Mouse (Mus musculus) bone marrow, adult 2 months (tissue): ENCODE results near the gene Lrrc28. TPM values are rescaled to one million over a fixed set of nuclear protein-coding genes. Genes with fewer than 3 reads are reported as not detected.
A peak's percentile ranks its signal among the peaks of the same experiment; 100 is the strongest.

Source experiments
- H3K27ac ChIP-seq: fragments of 200-500 bp; 2 replicates; pipeline ENCODE4 v1.5.1; 2012; ENCODE audit warnings: low read depth, mild to moderate bottlenecking, control low read depth, inconsistent platforms, low read length; ENCODE audit not compliant: control insufficient read depth, poor library complexity, insufficient read depth
- H3K4me1 ChIP-seq: fragments of 200-500 bp; 2 replicates; pipeline ENCODE4 v1.6.1; 2011; ENCODE audit warnings: low read length; ENCODE audit not compliant: control insufficient read depth, insufficient read depth
- H3K4me3 ChIP-seq: fragments of 200-500 bp; replicated peaks from 2 replicates; pipeline ENCODE3; 2011; ENCODE audit warnings: mild to moderate bottlenecking, low read depth, low read length, control low read depth; ENCODE audit not compliant: control insufficient read depth
- CTCF ChIP-seq: fragments of 200-500 bp; IDR thresholded peaks from 2 replicates; pipeline ENCODE4 v1.5.1; 2011; ENCODE audit warnings: low read length, control low read depth; ENCODE audit not compliant: control insufficient read depth, insufficient read depth
- POLR2A ChIP-seq: fragments of 200-500 bp; IDR thresholded peaks from 2 replicates; pipeline ENCODE4 v1.6.1; 2011; ENCODE audit warnings: low read depth, mild to moderate bottlenecking, control low read depth, low read length, borderline replicate concordance; ENCODE audit not compliant: control insufficient read depth
- WGBS: fragments of 180-500 bp; shearing (Covaris S2); methylation state at CpG from one replicate; pipeline ENCODE4 v1.1.7; 2018; 5-methylcytosine and 5-hydroxymethylcytosine counted together
- polyA plus RNA-seq: library from polyadenylated mRNA; stranded (reverse); fragments of >200 nt; gene quantifications from 2 replicates; pipeline ENCODE4 v1.2.4, GENCODE M21; 2011; ENCODE audit warnings: low replicate concordance; ENCODE audit not compliant: missing spikeins, insufficient read depth, insufficient read length

Lrrc28 gene
- polyA plus RNA-seq, 1 experiment: 6.8 TPM

DNA sequence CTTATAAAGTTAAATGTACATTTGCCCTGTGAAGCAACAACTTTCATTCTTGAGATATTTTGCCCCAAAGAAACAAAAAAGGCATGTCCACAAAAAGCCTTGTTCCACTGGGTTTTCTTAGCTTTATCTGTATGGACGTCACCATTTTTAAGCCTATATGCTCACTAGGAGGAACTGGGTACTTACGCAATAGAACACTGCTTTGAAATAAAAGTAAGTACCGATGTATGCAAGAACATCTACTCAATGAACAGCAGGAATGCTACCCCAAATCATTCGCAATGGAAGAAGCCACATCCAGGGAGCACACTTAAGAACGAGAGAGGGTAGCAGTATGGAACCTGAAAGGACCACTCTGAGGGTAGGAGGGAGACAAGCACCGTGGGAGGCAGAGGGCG is 30.6 kb downstream of the Lrrc28 start:
- Histone ChIP-seq H3K4me3 (no peak overlapping the region), H3K4me1 (no peaks in the 10 kb centered on the region), H3K27ac (no peak overlapping the region)
- no peak for TF ChIP-seq CTCF
- no peak for TF ChIP-seq POLR2A
- WGBS: 67% methylated on average over 7 of the region's 7 CpGs

DNA sequence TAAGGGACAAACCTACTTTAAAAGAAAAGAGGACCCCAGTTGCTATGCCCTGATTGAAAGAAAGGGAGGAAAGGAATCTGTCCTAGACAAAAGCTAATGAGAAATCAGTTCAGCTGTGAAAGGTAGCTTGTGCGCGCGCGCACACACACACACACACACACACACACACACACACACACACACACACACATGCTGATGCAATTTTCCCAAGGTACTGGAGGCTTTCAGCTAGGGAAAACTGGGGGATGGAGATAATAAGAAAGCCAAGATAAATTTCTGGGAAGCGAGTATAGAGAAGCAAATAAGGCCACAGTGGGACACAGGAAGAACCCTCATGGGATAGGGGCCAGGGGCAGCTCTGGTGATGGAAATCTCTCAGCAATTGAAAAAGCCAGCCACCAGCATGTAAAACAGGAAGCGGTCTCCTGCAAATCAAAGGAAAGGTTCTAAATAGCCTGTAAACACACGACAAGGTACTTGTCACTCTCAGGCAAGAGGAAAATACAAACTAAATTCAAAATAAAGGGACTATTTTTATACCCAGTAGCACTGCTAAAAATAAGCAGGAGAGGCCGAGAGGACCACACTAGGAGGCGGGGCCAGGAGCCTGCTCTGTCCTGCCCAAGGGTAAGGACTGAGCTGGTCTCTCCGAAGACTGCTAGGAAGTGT is 31.1 kb downstream of the Lrrc28 start:
- TF ChIP-seq CTCF (no peak), POLR2A (no peak)
- Histone ChIP-seq H3K27ac (no peak overlapping the region), H3K4me1 (no peaks in the 10 kb centered on the region), H3K4me3 (no peak overlapping the region)
- WGBS: 73% methylated on average over 10 of the region's 10 CpGs

DNA sequence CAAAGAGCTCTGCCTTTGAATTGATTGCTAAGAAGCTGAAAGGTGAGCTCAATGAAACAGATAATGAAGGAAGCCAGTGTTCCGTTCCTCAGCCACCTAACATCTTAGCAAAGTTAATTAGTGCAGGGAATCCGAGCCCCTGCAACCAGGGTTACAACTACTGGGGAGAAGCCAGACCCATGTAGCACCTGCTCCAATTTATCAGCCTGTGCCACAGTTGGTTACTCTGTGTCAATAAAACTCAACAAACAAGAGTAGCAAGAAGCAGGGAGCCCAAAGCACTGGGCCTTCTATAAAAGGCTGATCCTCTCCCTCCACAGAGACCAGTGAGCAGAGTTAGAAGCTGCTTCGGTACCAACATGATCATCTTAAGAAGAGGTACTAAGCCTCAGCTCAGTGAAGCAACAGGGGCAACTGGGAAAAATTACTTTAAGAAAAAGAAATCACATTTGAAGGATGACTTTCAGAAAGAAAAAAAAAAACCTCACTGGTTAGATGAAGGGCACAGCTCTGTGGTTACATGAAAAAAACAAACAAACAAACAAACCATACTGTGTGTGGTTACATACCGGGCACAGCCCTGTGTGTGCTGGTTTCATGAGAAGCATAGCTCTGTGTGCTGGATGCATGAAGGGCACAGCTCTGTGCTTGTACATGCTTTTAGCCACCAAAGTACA is 36.6 kb downstream of the Lrrc28 start:
- H3K4me3 ChIP-seq: no peak overlapping the region
- H3K27ac ChIP-seq: no peak overlapping the region
- H3K4me1 ChIP-seq: no peaks in the 10 kb centered on the region; the same call in 1 of the 2 replicates
- TF ChIP-seq POLR2A: no peak
- TF ChIP-seq CTCF: no peak
- WGBS: 83% methylated on average over 4 of the region's 4 CpGs

DNA sequence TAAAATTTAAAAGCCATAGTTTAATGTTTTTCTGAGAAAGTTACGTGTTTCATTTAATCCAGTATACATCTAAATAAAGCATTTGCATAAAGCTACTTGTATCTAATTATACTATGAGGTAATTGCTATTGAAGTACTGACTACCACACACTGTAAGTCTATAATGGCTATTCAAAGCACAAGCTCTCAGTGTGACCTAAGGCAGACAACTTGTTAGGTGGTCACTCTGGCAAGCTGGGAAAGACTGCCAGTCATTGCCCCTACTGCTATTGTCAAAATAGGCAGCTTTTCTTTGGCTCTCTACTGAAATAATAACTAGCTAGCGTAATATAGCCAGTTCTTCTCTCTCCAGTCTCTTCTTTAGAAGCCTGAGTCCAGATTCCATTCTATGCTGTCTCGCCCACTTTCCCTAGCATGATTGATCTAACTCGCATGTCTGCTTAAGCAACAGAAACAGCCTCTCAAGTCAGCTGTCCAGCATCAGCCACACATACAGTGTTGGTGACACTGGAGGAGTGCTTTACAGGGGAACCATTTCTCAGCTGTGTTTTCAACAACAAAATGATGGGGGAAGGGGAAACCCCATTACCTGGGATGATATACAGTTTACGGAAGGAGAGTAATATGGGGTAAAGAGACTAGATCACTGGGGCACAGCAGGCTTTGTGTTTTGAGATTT is 37.3 kb downstream of the Lrrc28 start:
- H3K27ac ChIP-seq: no peak overlapping the region
- H3K4me3 ChIP-seq: no peak overlapping the region
- WGBS: 87% methylated on average over 5 of the region's 5 CpGs
- no peaks in the 10 kb centered on the region; the same call in 1 of the 2 replicates for H3K4me1 ChIP-seq
- TF ChIP-seq CTCF (no peak), POLR2A (no peak)

DNA sequence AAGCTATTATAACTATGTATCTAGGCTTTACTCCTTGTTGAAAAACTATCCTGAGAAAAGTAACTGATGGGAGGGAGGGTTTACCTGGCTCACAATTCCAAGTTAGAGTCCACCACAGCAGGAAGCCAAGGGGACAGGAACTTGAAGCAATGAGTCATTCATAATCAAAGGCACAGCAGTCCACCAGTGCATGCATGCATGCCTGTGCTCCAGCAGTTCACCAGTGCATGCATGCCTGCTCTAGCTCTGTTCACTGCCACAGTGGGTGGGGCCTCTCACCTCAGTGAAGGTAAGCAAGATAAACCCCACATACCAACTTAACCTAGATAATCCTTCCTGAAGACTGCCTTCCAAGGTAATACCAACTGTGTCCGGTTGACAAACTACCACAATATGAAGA is 38.8 kb downstream of the Lrrc28 start:
- TF ChIP-seq CTCF (no peak), POLR2A (no peak)
- WGBS: 78% methylated on average over 1 of the region's 1 CpGs
- Histone ChIP-seq H3K4me3 (no peak overlapping the region), H3K4me1 (no peaks in the 10 kb centered on the region; the same call in 1 of the 2 replicates), H3K27ac (no peak overlapping the region)

DNA sequence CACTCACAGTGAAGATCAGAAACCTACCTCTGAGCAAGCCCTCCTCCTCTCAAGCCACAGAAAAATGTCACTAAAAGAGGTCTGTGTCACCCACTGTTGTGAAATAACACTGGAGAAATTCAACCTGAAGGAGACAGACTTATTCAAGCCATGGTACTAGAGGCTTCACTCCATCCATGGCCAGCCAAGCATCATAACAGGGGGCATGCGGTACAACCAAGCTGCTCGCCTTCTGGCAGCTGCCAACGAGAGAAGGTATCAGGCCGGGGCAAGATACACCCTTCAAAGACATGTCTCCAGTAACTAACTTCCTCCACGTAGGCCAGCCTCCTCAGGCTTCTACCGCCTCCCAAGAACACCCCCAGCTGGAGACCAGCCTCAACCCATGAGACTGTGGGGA is 40.0 kb downstream of the Lrrc28 start:
- no peak overlapping the region for H3K4me3 ChIP-seq
- 80% methylated on average over 6 of the region's 6 CpGs for WGBS
- no peak for TF ChIP-seq POLR2A
- TF ChIP-seq CTCF: no peak
- no peak overlapping the region for H3K27ac ChIP-seq
- H3K4me1 ChIP-seq: no peaks in the 10 kb centered on the region; the same call in 1 of the 2 replicates

DNA sequence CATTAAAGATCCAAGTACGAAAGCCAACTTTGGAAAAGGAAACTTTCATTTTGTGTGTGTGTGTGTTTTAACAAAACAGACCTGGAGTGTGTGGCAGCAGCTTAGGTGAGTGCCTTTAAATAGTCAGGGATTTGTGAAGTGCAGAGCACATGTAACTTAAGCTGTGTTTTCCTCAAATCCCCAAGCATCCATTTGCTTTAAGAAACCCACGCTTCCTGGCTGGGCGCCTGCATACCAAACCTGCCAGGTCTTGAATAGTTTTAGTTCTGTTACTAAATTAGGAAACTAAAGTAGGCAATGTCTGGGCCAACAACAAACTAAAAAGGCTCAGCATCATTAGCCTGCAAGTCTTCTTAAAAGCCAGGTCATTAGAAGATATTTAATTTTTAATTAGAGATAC is 47.0 kb downstream of the Lrrc28 start:
- WGBS: 83% methylated on average over 3 of the region's 3 CpGs
- no peak overlapping the region for H3K4me3 ChIP-seq
- no peak for TF ChIP-seq CTCF
- H3K4me1 ChIP-seq: no peaks in the 10 kb centered on the region; the same call in 1 of the 2 replicates
- no peak overlapping the region for H3K27ac ChIP-seq

DNA sequence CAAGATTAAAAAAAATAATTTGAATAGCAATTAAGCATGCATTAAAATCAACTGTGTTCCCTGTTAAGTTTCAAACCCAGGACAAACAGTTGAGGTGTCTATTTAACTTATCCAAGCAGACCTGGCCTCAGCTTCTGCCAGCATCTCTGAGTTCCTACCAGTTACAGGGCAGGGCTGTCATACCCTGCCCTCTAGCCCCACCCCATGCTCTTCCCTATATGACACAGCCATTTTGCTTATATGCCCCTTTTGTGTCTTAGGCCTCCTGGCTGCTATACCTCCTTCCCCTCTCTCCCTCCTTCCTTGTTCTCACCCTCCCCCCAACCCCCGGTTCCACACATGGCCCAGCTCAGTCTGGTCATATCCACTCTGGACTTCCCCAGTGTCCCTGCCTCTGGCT is 48.1 kb downstream of the Lrrc28 start:
- TF ChIP-seq POLR2A (no peak), CTCF (peak; percentile 12; the same call in 1 of the 2 replicates)
- Histone ChIP-seq H3K27ac (no peak overlapping the region), H3K4me3 (no peak overlapping the region), H3K4me1 (no peaks in the 10 kb centered on the region; the same call in 1 of the 2 replicates)
- 25% methylated on average over 1 of the region's 1 CpGs for WGBS

DNA sequence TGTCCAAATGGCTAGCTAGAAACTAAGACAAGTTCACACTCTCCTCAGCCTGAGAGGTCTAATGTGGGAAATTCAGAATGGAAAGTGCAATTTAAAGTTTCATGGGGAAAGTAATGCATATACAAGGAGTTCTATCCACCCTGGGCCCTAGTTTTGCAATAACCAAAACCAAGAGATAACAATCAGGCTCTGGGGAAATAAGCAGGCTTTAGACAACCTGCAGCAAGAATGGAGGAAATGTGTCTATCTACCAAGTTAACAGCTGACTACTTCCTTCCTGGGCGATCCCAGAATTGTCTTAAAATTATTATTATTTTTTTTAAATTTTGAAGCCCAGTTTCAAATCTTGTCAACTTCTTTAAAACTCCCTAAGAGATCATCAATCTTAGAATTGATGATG is 48.7 kb downstream of the Lrrc28 start:
- TF ChIP-seq CTCF: no peak
- TF ChIP-seq POLR2A: no peak
- Histone ChIP-seq H3K4me1 (no peaks in the 10 kb centered on the region; the same call in 1 of the 2 replicates), H3K4me3 (no peak overlapping the region), H3K27ac (no peak overlapping the region)
- whole genome bisulfite sequencing: 46% methylated on average over 1 of the region's 1 CpGs
